Mouse (Mus musculus) common myeloid progenitor, adult 5-6 weeks (primary cell): ENCODE data around the gene Tomm40. TPM values are rescaled to one million over a fixed set of nuclear protein-coding genes. Genes with fewer than 3 reads are reported as not detected.

Experiments
- ATAC-seq: replicated peaks from 2 replicates; pipeline ENCODE4 v1.8.0; 2016; ENCODE audit warnings: low read depth, mild to moderate bottlenecking, moderate TSS enrichment, inconsistent platforms; ENCODE audit not compliant: poor library complexity, severe bottlenecking
- total RNA-seq: library from RNA; stranded (forward); fragments of 200-1000, 187-1606 nt; gene quantifications from 2 replicates; pipeline ENCODE4 v1.2.3, GENCODE M21; 2017

Tomm40 gene
- total RNA-seq, 1 experiment from 2014 or later, result 40.1 TPM

GRCm38 (mm10) chr7:19666750-19667149 is 48.5 kb downstream of the Tomm40 start:
- ATAC-seq, result no peak

- peak; percentile 71 for ATAC-seq
Observed at GRCm38 (mm10) chr7:19664955-19665841, 50.0 kb downstream of the Tomm40 start, which contains the start of gene Clptm1. Clptm1 (minus strand) TSS chr7:19665033.

- peak; percentile 1; the same call in 1 of the 2 replicates for ATAC-seq
Observed at GRCm38 (mm10) chr7:19664455-19664954, 50.7 kb downstream of the Tomm40 start.

- no peak for ATAC-seq
Observed at GRCm38 (mm10) chr7:19663940-19664339, 51.3 kb downstream of the Tomm40 start.

- ATAC-seq, result no peak
Observed at GRCm38 (mm10) chr7:19652614-19653013, 62.6 kb downstream of the Tomm40 start.

Other genes starting within 250 kb of the Tomm40 start
- gene Bloc1s3, start 207.1 kb downstream of the Tomm40 start, total RNA-seq, result 2.6 and 2.8 TPM in 2 replicates
- gene Trappc6a, start 207.0 kb downstream of the Tomm40 start, total RNA-seq, result 33.6 and 43.7 TPM in 2 replicates
- 0.27 and 0.68 TPM in 2 replicates for gene Nkpd1, start 197.6 kb downstream of the Tomm40 start, total RNA-seq
- gene Ppp1r37, start 152.4 kb downstream of the Tomm40 start, total RNA-seq, result 10.5 and 14.9 TPM in 2 replicates
- 2.6 and 6.3 TPM in 2 replicates for gene Zfp296, start 138.2 kb downstream of the Tomm40 start, total RNA-seq
- gene Gemin7, start 137.8 kb downstream of the Tomm40 start, total RNA-seq, result 41.0 and 56.4 TPM in 2 replicates
- gene Clasrp, start 111.0 kb downstream of the Tomm40 start, total RNA-seq, result 27.3 and 33.4 TPM in 2 replicates
- gene Relb, start 86.0 kb downstream of the Tomm40 start, total RNA-seq, result 2.8 and 3.1 TPM in 2 replicates
- 28.0 and 29.1 TPM in 2 replicates for gene Clptm1, start 50.4 kb downstream of the Tomm40 start, total RNA-seq
- gene Apoc2, start 37.5 kb downstream of the Tomm40 start, total RNA-seq, result not detected in 2 replicates
- not detected in 2 replicates for gene Gm44805, start 34.0 kb downstream of the Tomm40 start, total RNA-seq
- not detected in 2 replicates for gene Apoc4, start 34.0 kb downstream of the Tomm40 start, total RNA-seq
- 7.3 TPM in 1 of 2 replicates, not detected in the other for gene Apoc1, start 22.8 kb downstream of the Tomm40 start, total RNA-seq
- 659 and 679 TPM in 2 replicates for gene Apoe, start 16.2 kb downstream of the Tomm40 start, total RNA-seq
- 0.73 and 2.5 TPM in 2 replicates for gene Nectin2, start 35.0 kb upstream of the Tomm40 start, total RNA-seq
- 0.32 TPM in 1 of 2 replicates, not detected in the other for gene Bcam, start 55.6 kb upstream of the Tomm40 start, total RNA-seq
- not detected in 2 replicates for gene Cblc, start 81.4 kb upstream of the Tomm40 start, total RNA-seq
- 1.6 and 2.4 TPM in 2 replicates for gene Bcl3, start 107.3 kb upstream of the Tomm40 start, total RNA-seq
- not detected in 2 replicates for gene Gm19345, start 136.6 kb upstream of the Tomm40 start, total RNA-seq
- gene Ceacam16, start 145.9 kb upstream of the Tomm40 start, total RNA-seq, result not detected in 2 replicates
- not detected in 2 replicates for gene Ceacam19, start 172.5 kb upstream of the Tomm40 start, total RNA-seq
- gene Pvr, start 205.7 kb upstream of the Tomm40 start, total RNA-seq, result 7.7 and 9.7 TPM in 2 replicates
- 0.29 and 0.46 TPM in 2 replicates for gene Igsf23, start 235.3 kb upstream of the Tomm40 start, total RNA-seq
- not detected in 2 replicates for gene Ceacam20, start 250.0 kb upstream of the Tomm40 start, total RNA-seq